Mouse (Mus musculus) testis, adult 2 months (tissue): ENCODE data around the gene P3h1. TPM values are rescaled to one million over a fixed set of nuclear protein-coding genes. Genes with fewer than 3 reads are reported as not detected.
A peak's percentile ranks its signal among the peaks of the same experiment; 100 is the strongest.
"Not testable (repeated sequence)": the region's sequence is repeated elsewhere in the genome, so short reads cannot be mapped to it uniquely, and the experiment has no call there.

Source experiments
- H3K27ac ChIP-seq: fragments of 200-500 bp; 2 replicates; pipeline ENCODE4 v1.5.1; 2012; ENCODE audit warnings: low read depth, low read length; ENCODE audit not compliant: control insufficient read depth, insufficient read depth
- H3K27me3 ChIP-seq: fragments of 200-500 bp; 2 replicates; pipeline ENCODE4 v1.6.1; 2012; ENCODE audit warnings: mild to moderate bottlenecking, low read length, moderate library complexity; ENCODE audit not compliant: control insufficient read depth, insufficient read depth
- H3K36me3 ChIP-seq: fragments of 200-500 bp; 2 replicates; pipeline ENCODE4 v1.6.1; 2012; ENCODE audit warnings: mild to moderate bottlenecking, low read length; ENCODE audit not compliant: control insufficient read depth, insufficient read depth
- H3K4me1 ChIP-seq: fragments of 200-500 bp; 2 replicates; pipeline ENCODE4 v1.6.1; 2012; ENCODE audit warnings: low read length; ENCODE audit not compliant: control insufficient read depth, insufficient read depth
- H3K4me3 ChIP-seq: fragments of 200-500 bp; 2 replicates; pipeline ENCODE4 v1.5.1; 2012; ENCODE audit warnings: low read depth, mild to moderate bottlenecking, low read length, moderate library complexity, mixed read lengths; ENCODE audit not compliant: control insufficient read depth
- CTCF ChIP-seq: fragments of 200-500 bp; IDR thresholded peaks from 2 replicates; pipeline ENCODE4 v1.5.1; 2012; ENCODE audit warnings: low read depth, mild to moderate bottlenecking, inconsistent platforms, low read length, moderate library complexity; ENCODE audit not compliant: control insufficient read depth, insufficient read depth, insufficient replicate concordance
- POLR2A ChIP-seq: fragments of 200-500 bp; IDR thresholded peaks from 2 replicates; pipeline ENCODE4 v1.6.1; 2012; ENCODE audit warnings: low read depth, mild to moderate bottlenecking, inconsistent platforms, low read length, moderate library complexity; ENCODE audit not compliant: control insufficient read depth
- polyA plus RNA-seq: library from polyadenylated mRNA; depleted of rRNA; stranded (reverse); fragments of >200 nt; gene quantifications from 2 replicates; pipeline ENCODE4 v1.2.3, GENCODE M21; 2012

The P3h1 gene
- polyA plus RNA-seq, 1 experiment = 11.9 TPM

GRCm38 (mm10) chr4:119275726-119276125, 43.0 kb downstream of the P3h1 start:
- TF ChIP-seq POLR2A = no peak
- TF ChIP-seq CTCF = no peak
- Histone ChIP-seq H3K4me1 (no peaks in the 10 kb centered on the region), H3K27ac (no peak overlapping the region), H3K27me3 (no peaks in the 10 kb centered on the region), H3K4me3 (no peak overlapping the region), H3K36me3 (peaks cover 3% of the 10 kb centered on the region)

GRCm38 (mm10) chr4:119278784-119279183, 46.1 kb downstream of the P3h1 start:
- H3K4me3 ChIP-seq, H3K36me3 ChIP-seq, H3K4me1 ChIP-seq, H3K27ac ChIP-seq, H3K27me3 ChIP-seq: not testable (repeated sequence)

GRCm38 (mm10) chr4:119284861-119285260, 52.1 kb downstream of the P3h1 start:
- no peaks in the 10 kb centered on the region for H3K27me3 ChIP-seq
- H3K4me3 ChIP-seq = no peak overlapping the region
- H3K4me1 ChIP-seq = no peaks in the 10 kb centered on the region
- H3K36me3 ChIP-seq = peaks cover 3% of the 10 kb centered on the region
- no peak overlapping the region for H3K27ac ChIP-seq
- no peak for TF ChIP-seq CTCF
- TF ChIP-seq POLR2A = no peak

GRCm38 (mm10) chr4:119285336-119285735, 52.6 kb downstream of the P3h1 start:
- H3K27ac ChIP-seq = no peak overlapping the region
- no peaks in the 10 kb centered on the region for H3K4me1 ChIP-seq
- no peak overlapping the region for H3K4me3 ChIP-seq
- TF ChIP-seq CTCF (no peak), POLR2A (no peak)
- H3K27me3 ChIP-seq = no peaks in the 10 kb centered on the region
- H3K36me3 ChIP-seq = peaks cover 3% of the 10 kb centered on the region

GRCm38 (mm10) chr4:119291921-119292320, 59.2 kb downstream of the P3h1 start:
- Histone ChIP-seq H3K27me3 (no peaks in the 10 kb centered on the region), H3K4me3 (no peak overlapping the region), H3K27ac (no peak overlapping the region; the same call in 1 of the 2 replicates), H3K36me3 (peaks cover 1% of the 10 kb centered on the region; the same call in 1 of the 2 replicates), H3K4me1 (peaks cover 12% of the 10 kb centered on the region)
- no peak for TF ChIP-seq POLR2A
- no peak for TF ChIP-seq CTCF

- H3K4me1 ChIP-seq = peaks cover 12% of the 10 kb centered on the region
- no peaks in the 10 kb centered on the region for H3K27me3 ChIP-seq
- H3K27ac ChIP-seq = peak overlapping the region; percentile 22
- H3K36me3 ChIP-seq = peaks cover 1% of the 10 kb centered on the region; the same call in 1 of the 2 replicates
- peak overlapping the region; percentile 95 for H3K4me3 ChIP-seq
- TF ChIP-seq CTCF (no peak), POLR2A (no peak)
These were observed 60.3 kb downstream of the P3h1 start for GRCm38 (mm10) chr4:119292771-119293573.

GRCm38 (mm10) chr4:119293574-119294258, 61.0 kb downstream of the P3h1 start:
- Histone ChIP-seq H3K4me1 (peaks cover 12% of the 10 kb centered on the region), H3K27ac (peak overlapping the region; percentile 89), H3K4me3 (peak overlapping the region; percentile 95), H3K36me3 (peaks cover 1% of the 10 kb centered on the region; the same call in 1 of the 2 replicates), H3K27me3 (no peaks in the 10 kb centered on the region)
- TF ChIP-seq POLR2A (0 out of 2 replicates have a peak, but pooled peaks have one; percentile 9), CTCF (no peak)
